Mouse (Mus musculus) lung, adult 2 months (tissue): ENCODE results near the gene Hand1.

ENCODE experiments used
- CTCF ChIP-seq: fragments of 200-500 bp; IDR thresholded peaks from 2 replicates; pipeline ENCODE4 v1.5.1; 2011; ENCODE audit warnings: mild to moderate bottlenecking, low read length, control low read depth; ENCODE audit not compliant: insufficient read depth
- POLR2A ChIP-seq: fragments of 200-500 bp; IDR thresholded peaks from 2 replicates; pipeline ENCODE4 v1.6.1; 2011; ENCODE audit warnings: low read depth, mild to moderate bottlenecking, control low read depth, low read length, borderline replicate concordance; ENCODE audit errors: extremely low read depth

DNA sequence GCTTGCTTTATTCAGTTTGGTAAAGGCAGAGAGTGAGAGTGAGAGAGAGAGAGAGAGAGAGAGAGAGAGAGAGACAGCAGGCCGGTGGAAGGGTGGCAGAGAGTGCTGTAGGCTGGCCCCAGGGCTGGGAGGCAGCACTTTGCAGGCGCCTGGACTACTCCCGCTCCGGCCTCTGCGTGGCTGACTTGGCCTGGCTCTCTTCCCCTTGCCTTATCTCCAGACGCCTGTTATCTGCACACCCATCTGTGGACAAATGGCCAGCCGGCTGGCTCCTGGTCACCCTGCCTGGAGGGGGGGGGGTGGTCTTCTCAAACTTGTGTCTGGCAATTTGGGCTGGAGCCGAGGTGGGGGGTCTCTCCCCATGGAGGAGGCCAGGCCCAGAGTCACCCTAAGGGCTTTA is 32.0 kb upstream of the Hand1 start:
- no peak for TF ChIP-seq CTCF
- TF ChIP-seq POLR2A = no peak
